Mouse (Mus musculus): ENCODE results near the gene Ttf2. TPM values are rescaled to one million over a fixed set of nuclear protein-coding genes. Genes with fewer than 3 reads are reported as not detected.

Ttf2 gene
- total RNA-seq, 1 experiment from 2014 or later: 14.4 TPM

DNA sequence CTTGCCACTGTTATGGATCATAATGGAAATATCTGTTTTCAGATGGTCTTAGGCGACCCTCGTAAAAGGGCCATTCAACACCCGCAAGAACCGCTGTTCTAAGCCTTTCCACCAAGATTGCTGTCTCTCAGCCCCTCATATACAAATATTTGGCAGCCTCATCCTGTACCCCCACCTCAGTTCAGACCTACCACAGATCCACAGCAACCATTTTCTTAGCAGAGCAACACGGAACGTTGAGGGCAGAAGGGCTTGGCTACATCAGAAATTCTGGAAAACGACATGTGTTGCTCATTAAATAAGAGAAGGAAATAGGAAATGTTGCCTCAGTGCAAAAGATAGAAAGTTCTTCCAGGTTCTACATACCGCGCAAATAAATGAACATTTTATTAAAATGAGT lies 58.4 kb downstream of the Ttf2 start:
- DNase-seq: no peak

DNA sequence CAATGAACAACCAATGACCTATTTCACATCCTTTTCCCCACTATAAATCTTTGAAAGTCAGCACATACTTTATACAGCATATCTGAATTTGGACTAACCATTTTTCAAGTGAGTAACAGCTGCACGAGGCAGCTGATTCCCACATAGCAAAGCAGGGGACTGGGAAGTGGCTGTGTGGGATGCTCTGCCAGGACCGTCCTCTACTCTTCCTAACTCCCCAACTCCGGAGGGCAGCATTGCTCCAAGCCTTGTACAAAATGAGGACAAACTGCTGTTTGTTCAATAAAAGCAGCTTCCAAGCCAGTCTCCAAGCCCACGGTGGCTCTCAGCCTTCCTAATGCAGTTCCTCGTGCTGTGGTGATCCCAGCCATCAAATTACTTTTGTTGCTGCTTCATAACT lies 58.8 kb downstream of the Ttf2 start:
- no peak for DNase-seq

DNA sequence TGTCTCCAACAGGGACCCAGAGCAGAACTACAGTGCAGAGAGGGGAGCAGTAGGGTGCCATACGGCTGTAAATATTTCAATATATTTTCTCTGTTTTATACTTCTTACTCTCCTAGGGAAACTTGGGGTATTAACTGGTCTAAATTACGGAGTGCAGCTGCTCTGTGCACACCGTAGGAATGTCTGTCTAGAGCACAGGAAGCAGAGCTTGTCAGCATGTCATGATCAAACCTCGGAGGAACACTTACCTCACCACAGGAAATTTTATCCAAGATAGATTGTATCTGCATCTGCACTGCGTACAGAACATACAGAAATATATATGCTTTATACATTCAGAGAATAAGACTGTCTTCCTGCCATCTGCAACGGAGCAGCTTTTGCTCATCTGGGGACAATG lies 60.9 kb downstream of the Ttf2 start:
- DNase-seq: no peak

DNA sequence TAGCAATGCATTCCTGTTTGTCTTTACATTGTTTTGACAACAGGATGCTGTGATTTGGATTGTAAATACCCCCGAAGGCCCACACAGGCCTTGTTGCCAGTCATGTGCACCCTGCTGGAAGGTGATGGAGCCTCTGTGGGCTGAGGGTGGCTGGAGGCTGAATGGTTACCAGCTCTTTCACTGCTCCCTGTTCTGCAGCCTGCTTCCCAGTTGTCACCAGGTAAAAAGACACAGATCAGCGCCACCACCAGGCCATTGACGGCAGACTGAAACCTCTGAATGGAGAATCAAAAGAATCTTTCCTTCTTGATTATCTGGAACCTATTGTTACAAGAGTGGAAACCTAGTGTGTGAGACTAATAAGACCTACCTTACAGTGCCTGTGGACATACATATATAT lies 62.5 kb downstream of the Ttf2 start:
- peak; percentile 45 for DNase-seq

DNA sequence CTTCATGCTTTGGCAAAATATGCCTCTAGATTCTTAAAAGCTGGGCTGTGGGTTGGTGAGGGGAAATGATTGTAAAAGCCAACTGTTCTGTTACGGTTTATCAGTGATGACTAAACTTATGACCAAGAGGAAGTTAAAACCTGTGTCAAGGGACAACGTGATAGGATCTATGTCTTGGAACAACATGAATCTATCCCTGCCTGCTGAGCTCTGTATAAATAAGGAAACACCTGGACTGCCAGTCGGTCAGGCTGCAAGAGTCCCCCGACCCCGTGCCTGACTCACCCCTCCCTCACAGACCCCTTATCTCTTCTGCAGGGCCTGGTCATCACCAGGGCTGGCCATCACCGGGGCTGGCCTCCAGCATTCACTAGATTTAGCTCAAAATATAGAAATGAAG lies 63.3 kb downstream of the Ttf2 start:
- DNase-seq: no peak

DNA sequence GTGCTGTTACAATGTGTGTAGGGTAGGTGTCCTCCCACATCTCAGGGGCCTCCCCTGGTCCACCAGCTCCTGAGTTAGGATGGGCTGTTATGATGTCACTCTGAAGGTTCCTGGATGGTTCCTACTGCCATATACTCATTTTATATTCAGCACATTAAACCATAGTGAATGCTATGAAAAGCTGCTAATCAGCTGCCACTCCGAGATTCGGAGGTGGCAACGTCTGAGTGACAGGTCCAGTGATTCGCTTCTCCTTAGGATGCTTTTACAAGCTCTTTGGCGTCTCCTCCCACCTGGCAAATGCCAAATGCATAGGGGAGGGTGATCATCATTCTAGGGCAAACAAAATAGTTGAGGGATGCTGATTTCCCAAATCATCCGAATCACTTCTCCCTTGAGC lies 74.0 kb downstream of the Ttf2 start:
- no peak for DNase-seq

DNA sequence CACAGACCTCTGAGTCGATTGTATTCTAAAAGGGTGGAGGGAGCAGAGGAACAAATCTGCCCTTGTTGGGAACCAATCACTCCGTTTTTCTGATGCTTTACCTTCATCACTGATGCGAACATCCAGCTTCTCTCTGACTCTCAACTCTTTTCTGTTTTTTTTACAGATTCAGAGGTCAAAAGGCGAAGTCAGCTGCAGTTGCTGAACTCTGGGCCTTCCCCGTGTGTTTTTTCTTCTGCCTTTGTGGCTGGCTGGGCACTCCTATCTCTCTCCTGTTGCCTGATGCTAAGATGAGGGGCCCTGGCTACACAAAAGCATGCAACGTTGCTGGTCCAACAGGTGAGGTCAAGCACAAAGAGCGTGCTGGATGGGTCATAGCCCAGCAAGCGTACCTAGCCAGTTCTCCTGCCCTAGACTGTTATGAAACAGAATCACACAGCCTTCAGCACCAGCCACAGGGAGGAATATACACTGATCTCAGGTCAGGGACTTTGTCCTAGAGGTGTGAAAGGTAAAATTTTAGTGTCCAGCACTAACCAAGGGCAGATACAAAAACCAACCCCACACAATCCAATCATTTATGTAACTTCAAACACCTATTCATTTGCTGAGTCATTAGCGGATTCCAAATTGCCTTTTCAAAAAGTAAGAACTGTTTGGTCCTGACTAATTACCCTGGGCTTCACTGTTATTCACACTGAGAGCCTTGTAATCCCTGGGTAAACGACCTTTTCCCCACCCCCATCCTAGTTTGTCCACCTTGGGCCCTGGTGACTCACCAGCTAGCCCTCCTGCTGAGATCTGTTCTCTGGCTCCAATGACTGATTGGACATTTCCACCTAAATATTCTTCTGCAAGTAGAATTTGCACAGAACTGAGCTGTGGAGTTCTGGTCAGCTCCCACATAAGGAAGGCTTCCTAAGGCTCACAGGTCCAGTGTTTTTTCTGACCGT lies 76.8 kb downstream of the Ttf2 start:
- DNase-seq: peak; percentile 10

DNA sequence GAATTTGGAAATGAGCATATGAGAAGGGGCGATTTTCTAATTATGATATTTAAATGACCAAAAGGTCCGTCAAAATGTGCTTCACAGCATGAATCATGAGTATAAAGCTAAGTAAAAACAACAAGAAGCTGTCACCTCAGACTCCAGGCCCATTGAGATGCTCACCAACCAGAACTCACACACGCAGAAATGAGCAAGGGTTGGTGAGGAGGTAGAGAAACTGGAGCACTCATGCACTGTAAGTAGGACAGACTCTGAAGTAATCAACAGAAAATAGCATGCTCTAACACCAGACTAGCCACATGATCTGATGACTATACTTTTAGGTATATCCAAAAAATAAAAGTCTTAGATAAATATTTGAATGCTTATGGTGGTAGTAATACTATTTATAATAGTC lies 79.1 kb downstream of the Ttf2 start:
- DNase-seq: no peak

DNA sequence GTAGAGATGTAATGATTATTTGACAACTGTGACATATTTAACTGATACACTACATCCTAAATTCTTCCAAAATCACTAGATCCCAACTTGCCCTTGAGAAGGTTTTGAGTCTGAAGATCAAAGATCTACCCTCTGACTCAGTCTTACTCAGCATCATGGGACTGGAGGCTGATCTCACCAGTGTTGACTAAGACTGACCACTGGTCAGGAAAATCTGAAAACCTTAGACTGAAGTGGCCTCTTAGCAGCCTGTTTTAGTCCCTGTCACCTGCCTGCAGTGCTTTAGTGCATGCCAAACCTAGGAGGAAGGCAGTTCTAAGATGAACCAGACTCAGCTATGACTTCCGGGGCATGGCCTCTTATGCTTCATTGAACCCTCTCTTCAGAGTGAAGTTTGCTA lies 80.2 kb downstream of the Ttf2 start:
- no peak for DNase-seq

Other genes with a start within 250 kb of the Ttf2 start
- gene Vtcn1, start 144.2 kb downstream of the Ttf2 start, total RNA-seq (2021): 0.71 TPM in 1 of 2 replicates, not detected in the other
- 4.9 and 5.0 TPM in 2 replicates for gene Trim45, start 47.5 kb downstream of the Ttf2 start, total RNA-seq (2021)
- 0.18 TPM in 1 of 2 replicates, not detected in the other for gene Cd101, start 59.9 kb upstream of the Ttf2 start, total RNA-seq (2021)
- gene Ptgfrn, start 140.6 kb upstream of the Ttf2 start, total RNA-seq (2021): 43.5 and 45.2 TPM in 2 replicates

Measured in adrenal gland, postnatal 25 days (tissue).